Mouse (Mus musculus): Measurements from ENCODE around the gene Mylpf. TPM values are rescaled to one million over a fixed set of nuclear protein-coding genes. Genes with fewer than 3 reads are reported as not detected.

The Mylpf gene
- total and polyA plus RNA-seq, 3 experiments = 3.0 to 5.2 (median 3.2) TPM

- TF ChIP-seq TCF12 (IDR thresholded peaks at IDR 0.05; ENCODE audit: low read depth, low read length) (no peak), USF2 (conservative IDR thresholded peaks at IDR 0.05; ENCODE audit: low read depth, low read length) (no peak), POLR2AphosphoS2 (IDR thresholded peaks at IDR 0.05; ENCODE audit: low read depth, low read length) (no peak), SIN3A (IDR thresholded peaks at IDR 0.05; ENCODE audit: low read length) (no peak), USF1 (IDR thresholded peaks at IDR 0.05; ENCODE audit: low read depth, low read length) (no peak), SMC3 (IDR thresholded peaks at IDR 0.05; ENCODE audit: low read depth, low read length) (no peak), POLR2A (IDR thresholded peaks at IDR 0.05; ENCODE audit: low read depth, low read length) (no peak), ZMIZ1 (IDR thresholded peaks at IDR 0.05; ENCODE audit: low read depth, low read length) (no peak), MXI1 (IDR thresholded peaks at IDR 0.05; ENCODE audit: low read depth, low read length) (no peak), GABPA (IDR thresholded peaks at IDR 0.05; ENCODE audit: insufficient replicate concordance, low read depth, low read length) (no peak), ETS1 (conservative IDR thresholded peaks at IDR 0.05; ENCODE audit: low read depth, low read length) (no peak), JUND (conservative IDR thresholded peaks at IDR 0.05; ENCODE audit: low read depth, low read length) (no peak), HCFC1 (IDR thresholded peaks at IDR 0.05; ENCODE audit: low read depth, low read length) (no peak), ELF1 (IDR thresholded peaks at IDR 0.05; ENCODE audit: low read depth, low read length) (no peak)
- H3K36me3 ChIP-seq (replicated peaks in 1 of 2; ENCODE audit: control insufficient read depth in 1 of 2, insufficient read depth in 1 of 2, low read length in 1 of 2) = peaks cover 0 to 11% of the 10 kb centered on the region in 2 experiments
- peaks cover 7 to 17% of the 10 kb centered on the region in 2 experiments; a peak in 3 of 4 replicates for H3K4me1 ChIP-seq (ENCODE audit: control insufficient read depth in 1 of 2, insufficient read depth in 2 of 2)
- DNase-seq (ENCODE audit: extremely low read depth) = no peak
- no peak overlapping the region for H3K27ac ChIP-seq (ENCODE audit: insufficient read depth, low read depth)
- peaks cover 15% of the 10 kb centered on the region for H3K79me2 ChIP-seq (replicated peaks; ENCODE audit: control insufficient read depth, extremely low read depth, insufficient read depth, poor library complexity, severe bottlenecking)
- H3K9ac ChIP-seq (ENCODE audit: insufficient read depth, low read depth) = no peak overlapping the region
- H3K27me3 ChIP-seq (replicated peaks) = no peaks in the 10 kb centered on the region
- H3K9me3 ChIP-seq (replicated peaks; ENCODE audit: low read length) = peaks cover 5% of the 10 kb centered on the region
- dilution Hi-C loops (cut with MboI; ENCODE audit: extremely low pct_ligation_motif_present, extremely low pct_unique_long_range_greater_than_20kb, low sequenced_read_pairs) = no loop called here
- no peak overlapping the region for H3K4me3 ChIP-seq (replicated peaks in 1 of 3; ENCODE audit: low read depth in 2 of 3, low read length in 2 of 3, poor library complexity in 1 of 3)
- in situ Hi-C loops (cut with MboI; ENCODE audit: low pct_ligation_motif_present, low pct_unique_long_range_greater_than_20kb, low sequenced_read_pairs) = loop anchor here (10.0 kb wide), 1 partner anchor 71 kb away; no protein-coding TSS in a partner anchor
- H3K4me2 ChIP-seq (ENCODE audit: insufficient read depth, low read depth, poor library complexity, severe bottlenecking) = no peak overlapping the region
These were observed 54.8 kb downstream of the Mylpf start for GRCm38 (mm10) chr7:127263526-127263925.

Other genes with a start within 250 kb of the Mylpf start
Only the 20 nearest of the 28 such genes appear.
- gene Gm42742, start 187.8 kb upstream of the Mylpf start, total RNA-seq (2012; rRNA removed) = 13.2 and 16.0 TPM in 2 replicates
- gene Gm42742, start 187.8 kb upstream of the Mylpf start, total RNA-seq (2014; rRNA removed) = 37.1 and 45.1 TPM in 2 replicates
- 6.1 and 14.9 TPM in 2 replicates for gene Gm42742, start 187.8 kb upstream of the Mylpf start, polyA plus RNA-seq (2012; ENCODE audit: insufficient read length, low read depth)
- gene Prrt2, start 187.7 kb upstream of the Mylpf start, total RNA-seq (2012; rRNA removed) = not detected in 2 replicates
- gene Prrt2, start 187.7 kb upstream of the Mylpf start, total RNA-seq (2014; rRNA removed) = 0.09 TPM in 1 of 2 replicates, not detected in the other
- 1.2 TPM in 2 replicates for gene Prrt2, start 187.7 kb upstream of the Mylpf start, polyA plus RNA-seq (2012; ENCODE audit: insufficient read length, low read depth)
- gene Maz, start 181.9 kb upstream of the Mylpf start, total RNA-seq (2012; rRNA removed) = 87.0 and 112 TPM in 2 replicates
- 84.5 and 91.2 TPM in 2 replicates for gene Maz, start 181.9 kb upstream of the Mylpf start, total RNA-seq (2014; rRNA removed)
- 219 and 241 TPM in 2 replicates for gene Maz, start 181.9 kb upstream of the Mylpf start, polyA plus RNA-seq (2012; ENCODE audit: insufficient read length, low read depth)
- gene Kif22, start 166.4 kb upstream of the Mylpf start, total RNA-seq (2012; rRNA removed) = 54.2 and 63.9 TPM in 2 replicates
- 58.1 and 65.0 TPM in 2 replicates for gene Kif22, start 166.4 kb upstream of the Mylpf start, total RNA-seq (2014; rRNA removed)
- 81.4 and 86.2 TPM in 2 replicates for gene Kif22, start 166.4 kb upstream of the Mylpf start, polyA plus RNA-seq (2012; ENCODE audit: insufficient read length, low read depth)
- gene Zg16, start 121.6 kb upstream of the Mylpf start, total RNA-seq (2012; rRNA removed) = not detected in 2 replicates
- gene Zg16, start 121.6 kb upstream of the Mylpf start, total RNA-seq (2014; rRNA removed) = not detected in 2 replicates
- not detected in 2 replicates for gene Zg16, start 121.6 kb upstream of the Mylpf start, polyA plus RNA-seq (2012; ENCODE audit: insufficient read length, low read depth)
- gene AI467606, start 117.5 kb upstream of the Mylpf start, total RNA-seq (2012; rRNA removed) = 15.7 and 19.0 TPM in 2 replicates
- gene AI467606, start 117.5 kb upstream of the Mylpf start, total RNA-seq (2014; rRNA removed) = 18.6 and 26.4 TPM in 2 replicates
- gene AI467606, start 117.5 kb upstream of the Mylpf start, polyA plus RNA-seq (2012; ENCODE audit: insufficient read length, low read depth) = 18.3 and 20.5 TPM in 2 replicates
- gene Qprt, start 86.7 kb upstream of the Mylpf start, total RNA-seq (2012; rRNA removed) = 0.21 and 0.30 TPM in 2 replicates
- 0.15 TPM in 1 of 2 replicates, not detected in the other for gene Qprt, start 86.7 kb upstream of the Mylpf start, total RNA-seq (2014; rRNA removed)
- 0.14 TPM in 1 of 2 replicates, not detected in the other for gene Qprt, start 86.7 kb upstream of the Mylpf start, polyA plus RNA-seq (2012; ENCODE audit: insufficient read length, low read depth)
- gene Spn, start 71.1 kb upstream of the Mylpf start, total RNA-seq (2012; rRNA removed) = 14.4 and 16.3 TPM in 2 replicates
- 2.4 and 2.6 TPM in 2 replicates for gene Spn, start 71.1 kb upstream of the Mylpf start, total RNA-seq (2014; rRNA removed)
- 3.3 and 3.6 TPM in 2 replicates for gene Spn, start 71.1 kb upstream of the Mylpf start, polyA plus RNA-seq (2012; ENCODE audit: insufficient read length, low read depth)
- gene Cd2bp2, start 12.8 kb upstream of the Mylpf start, total RNA-seq (2012; rRNA removed) = 66.8 and 78.5 TPM in 2 replicates
- gene Cd2bp2, start 12.8 kb upstream of the Mylpf start, total RNA-seq (2014; rRNA removed) = 62.4 and 63.3 TPM in 2 replicates
- 57.4 and 72.8 TPM in 2 replicates for gene Cd2bp2, start 12.8 kb upstream of the Mylpf start, polyA plus RNA-seq (2012; ENCODE audit: insufficient read length, low read depth)
- gene Tbc1d10b, start 422 bp upstream of the Mylpf start, total RNA-seq (2012; rRNA removed) = 25.9 and 28.0 TPM in 2 replicates
- 17.9 and 18.2 TPM in 2 replicates for gene Tbc1d10b, start 422 bp upstream of the Mylpf start, total RNA-seq (2014; rRNA removed)
- 25.6 and 26.6 TPM in 2 replicates for gene Tbc1d10b, start 422 bp upstream of the Mylpf start, polyA plus RNA-seq (2012; ENCODE audit: insufficient read length, low read depth)
- 17.4 and 18.8 TPM in 2 replicates for gene Zfp553, start 24.2 kb downstream of the Mylpf start, total RNA-seq (2012; rRNA removed)
- 8.6 and 9.8 TPM in 2 replicates for gene Zfp553, start 24.2 kb downstream of the Mylpf start, total RNA-seq (2014; rRNA removed)
- 15.0 and 15.2 TPM in 2 replicates for gene Zfp553, start 24.2 kb downstream of the Mylpf start, polyA plus RNA-seq (2012; ENCODE audit: insufficient read length, low read depth)
- 73.8 and 92.3 TPM in 2 replicates for gene Sept1, start 24.2 kb downstream of the Mylpf start, total RNA-seq (2012; rRNA removed)
- 42.1 and 42.7 TPM in 2 replicates for gene Sept1, start 24.2 kb downstream of the Mylpf start, total RNA-seq (2014; rRNA removed)
- gene Sept1, start 24.2 kb downstream of the Mylpf start, polyA plus RNA-seq (2012; ENCODE audit: insufficient read length, low read depth) = 147 and 171 TPM in 2 replicates
- gene Zfp771, start 35.4 kb downstream of the Mylpf start, total RNA-seq (2012; rRNA removed) = 26.5 and 29.8 TPM in 2 replicates
- 23.9 and 27.0 TPM in 2 replicates for gene Zfp771, start 35.4 kb downstream of the Mylpf start, total RNA-seq (2014; rRNA removed)
- gene Zfp771, start 35.4 kb downstream of the Mylpf start, polyA plus RNA-seq (2012; ENCODE audit: insufficient read length, low read depth) = 34.7 and 35.5 TPM in 2 replicates
- 296 and 352 TPM in 2 replicates for gene Dctpp1, start 51.8 kb downstream of the Mylpf start, total RNA-seq (2012; rRNA removed)
- gene Dctpp1, start 51.8 kb downstream of the Mylpf start, total RNA-seq (2014; rRNA removed) = 197 and 221 TPM in 2 replicates
- gene Dctpp1, start 51.8 kb downstream of the Mylpf start, polyA plus RNA-seq (2012; ENCODE audit: insufficient read length, low read depth) = 197 and 210 TPM in 2 replicates
- gene Sephs2, start 65.2 kb downstream of the Mylpf start, total RNA-seq (2012; rRNA removed) = 209 and 215 TPM in 2 replicates
- gene Sephs2, start 65.2 kb downstream of the Mylpf start, total RNA-seq (2014; rRNA removed) = 203 and 223 TPM in 2 replicates
- 158 and 159 TPM in 2 replicates for gene Sephs2, start 65.2 kb downstream of the Mylpf start, polyA plus RNA-seq (2012; ENCODE audit: insufficient read length, low read depth)
- 49.1 and 69.0 TPM in 2 replicates for gene Itgal, start 87.4 kb downstream of the Mylpf start, total RNA-seq (2012; rRNA removed)
- gene Itgal, start 87.4 kb downstream of the Mylpf start, total RNA-seq (2014; rRNA removed) = 36.7 and 43.9 TPM in 2 replicates
- 164 and 177 TPM in 2 replicates for gene Itgal, start 87.4 kb downstream of the Mylpf start, polyA plus RNA-seq (2012; ENCODE audit: insufficient read length, low read depth)
- gene Zfp768, start 136.7 kb downstream of the Mylpf start, total RNA-seq (2012; rRNA removed) = 8.5 and 9.9 TPM in 2 replicates
- 4.3 and 5.0 TPM in 2 replicates for gene Zfp768, start 136.7 kb downstream of the Mylpf start, total RNA-seq (2014; rRNA removed)
- gene Zfp768, start 136.7 kb downstream of the Mylpf start, polyA plus RNA-seq (2012; ENCODE audit: insufficient read length, low read depth) = 6.4 and 6.6 TPM in 2 replicates
- gene Zfp747, start 167.2 kb downstream of the Mylpf start, total RNA-seq (2012; rRNA removed) = 8.2 and 9.7 TPM in 2 replicates
- 6.3 and 7.2 TPM in 2 replicates for gene Zfp747, start 167.2 kb downstream of the Mylpf start, total RNA-seq (2014; rRNA removed)
- 7.7 and 8.2 TPM in 2 replicates for gene Zfp747, start 167.2 kb downstream of the Mylpf start, polyA plus RNA-seq (2012; ENCODE audit: insufficient read length, low read depth)
- gene 9130019O22Rik, start 178.3 kb downstream of the Mylpf start, total RNA-seq (2012; rRNA removed) = 4.2 and 5.0 TPM in 2 replicates
- 3.1 and 4.0 TPM in 2 replicates for gene 9130019O22Rik, start 178.3 kb downstream of the Mylpf start, total RNA-seq (2014; rRNA removed)
- 2.7 and 3.3 TPM in 2 replicates for gene 9130019O22Rik, start 178.3 kb downstream of the Mylpf start, polyA plus RNA-seq (2012; ENCODE audit: insufficient read length, low read depth)
- 5.4 and 8.9 TPM in 2 replicates for gene E430018J23Rik, start 184.7 kb downstream of the Mylpf start, total RNA-seq (2012; rRNA removed)
- 8.3 and 9.2 TPM in 2 replicates for gene E430018J23Rik, start 184.7 kb downstream of the Mylpf start, total RNA-seq (2014; rRNA removed)
- gene E430018J23Rik, start 184.7 kb downstream of the Mylpf start, polyA plus RNA-seq (2012; ENCODE audit: insufficient read length, low read depth) = 3.2 and 3.8 TPM in 2 replicates

All from CH12.LX (cell line).